ENCODE assay signal across 8 mouse cellular contexts in genomic region chr4:133039116-133039819, GRCm38 (mm10). TPM values are rescaled to one million over a fixed set of nuclear protein-coding genes. Genes with fewer than 3 reads are reported as not detected.
DNase-seq lines count a peak whose midpoint lies in the region; ATAC-seq lines count a peak whose summit lies in the region.

No protein-coding gene starts in this region.

- peak overlapping the region; percentile 65 for H3K4me3 ChIP-seq in brown adipose tissue, adult 24 weeks (ENCODE audit: insufficient read depth, low read depth, low read length)
- peak overlapping the region; percentile 66 to 77 for H3K4me3 ChIP-seq in heart, embryonic 14.5 days (ENCODE audit: control insufficient read depth in 1 of 2, insufficient read depth in 1 of 2, low read depth in 1 of 2, low read length in 2 of 2)
- H3K4me3 ChIP-seq in limb, embryonic 11.5 days (ENCODE audit: low read depth, low read length): peak overlapping the region; percentile 55

- peak overlapping the region; percentile 90 for H3K9ac ChIP-seq in heart, embryonic 14.5 days (ENCODE audit: low read length)
- H3K9ac ChIP-seq in limb, embryonic 11.5 days (ENCODE audit: low read length): peak overlapping the region; percentile 76

- H3K27me3 ChIP-seq in heart, embryonic 14.5 days (ENCODE audit: control insufficient read depth, insufficient read depth, low read length): no peaks in the 10 kb centered on the region
- H3K27me3 ChIP-seq in limb, embryonic 11.5 days (ENCODE audit: control insufficient read depth, insufficient read depth, low read length): no peaks in the 10 kb centered on the region

- H3K36me3 ChIP-seq in heart, embryonic 14.5 days (ENCODE audit: control insufficient read depth, insufficient read depth, low read length): no peaks in the 10 kb centered on the region
- 0 out of 2 replicates have a peak, but pooled peaks cover 4% of the 10 kb centered on the region for H3K36me3 ChIP-seq in limb, embryonic 11.5 days (ENCODE audit: control insufficient read depth, insufficient read depth, low read length)

- H3K4me1 ChIP-seq in brown adipose tissue, adult 24 weeks (ENCODE audit: control insufficient read depth, insufficient read depth, insufficient read length, low read length): peaks cover 51% of the 10 kb centered on the region
- peaks cover 59 to 85% of the 10 kb centered on the region in 2 experiments for H3K4me1 ChIP-seq in heart, embryonic 14.5 days (ENCODE audit: control insufficient read depth in 2 of 2, insufficient read depth in 2 of 2, low read length in 2 of 2)
- peaks cover 65% of the 10 kb centered on the region for H3K4me1 ChIP-seq in limb, embryonic 11.5 days (ENCODE audit: control insufficient read depth, insufficient read depth, low read length)

- H3K27ac ChIP-seq in brown adipose tissue, adult 24 weeks (replicated peaks; ENCODE audit: low read depth, low read length): peak overlapping the region; percentile 52
- peak overlapping the region; percentile 90 to 97 for H3K27ac ChIP-seq in heart, embryonic 14.5 days (replicated peaks in 1 of 2; ENCODE audit: control insufficient read depth in 1 of 2, insufficient read depth in 1 of 2, low read depth in 2 of 2, low read length in 2 of 2)
- H3K27ac ChIP-seq in limb, embryonic 11.5 days (replicated peaks; ENCODE audit: low read depth, low read length): peak overlapping the region; percentile 93

- no peak for ATAC-seq in cerebellum, adult (ENCODE audit: insufficient number of reproducible peaks, low FRiP score, low TSS enrichment)
- ATAC-seq in heart, embryonic 14.5 days (ENCODE audit: insufficient number of reproducible peaks, insufficient read depth, low FRiP score, low read depth): peak; percentile 40
- 0 out of 2 replicates have a peak, but pooled peaks have one; percentile 53 for ATAC-seq in limb, embryonic 11.5 days (ENCODE audit: insufficient number of reproducible peaks, low FRiP score, low TSS enrichment, low read depth)

- H3K9me3 ChIP-seq in heart, embryonic 14.5 days (ENCODE audit: control insufficient read depth, low read length): no peaks in the 10 kb centered on the region
- H3K9me3 ChIP-seq in limb, embryonic 11.5 days (ENCODE audit: control insufficient read depth, low read length): no peaks in the 10 kb centered on the region

- 1% methylated on average over 74 of the region's 77 CpGs for WGBS in heart, embryonic 14.5 days
- WGBS in limb, embryonic 11.5 days: under 1% methylated on average over 58 of the region's 77 CpGs

- peak overlapping the region; percentile 98 for H3K4me2 ChIP-seq in heart, embryonic 14.5 days (ENCODE audit: low read length)
- peak overlapping the region; percentile 100 for H3K4me2 ChIP-seq in limb, embryonic 11.5 days (ENCODE audit: low read depth, severe bottlenecking)

- peak; percentile 61 to 66 for DNase-seq in cerebellum, postnatal 10 days
- peak; percentile 76 for DNase-seq in limb, embryonic 11.5 days (ENCODE audit: low spot score)
- DNase-seq in naive thymus-derived CD4-positive, alpha-beta T cell, adult 2 months (ENCODE audit: low read depth): peak; percentile 29
- no peak for DNase-seq in left cerebral cortex, adult 11 months (ENCODE audit: low spot score)
- no peak for DNase-seq in layer of hippocampus, postnatal 36 days

RNA-seq across cellular contexts. Expression of gene Ahdc1, which starts 28.2 kb away (rescaled TPM):
- 16.4 and 26.1 TPM in 2 replicates for polyA plus RNA-seq in brown adipose tissue, adult 24 weeks (2012; ENCODE audit: insufficient read depth, insufficient read length, missing spikeins)
- 7.1 and 9.0 TPM in 2 replicates for polyA plus RNA-seq in heart, embryonic 14.5 days (2014; fragmentation: Nextera tagmentation; extraction: Ambion mirVana)
- 10.2 and 10.5 TPM in 2 replicates for polyA plus RNA-seq in limb, embryonic 11.5 days (2014; fragmentation: Nextera tagmentation; extraction: Ambion mirVana)
- total RNA-seq in layer of hippocampus, postnatal 36 days (2021): 100 to 1,000 TPM; 111 to 113 TPM

Comparison
In these comparisons a context has a peak if more than half of its experiments do, and no peak if none do; other contexts are left out.
1. DNase-seq: peak in cerebellum, postnatal 10 days (2 of 2), limb, embryonic 11.5 days (single experiment) and naive thymus-derived CD4-positive, alpha-beta T cell, adult 2 months (single experiment); none in left cerebral cortex, adult 11 months (single experiment) and layer of hippocampus, postnatal 36 days (0 of 2).
2. Peak in every context shown above with its lines, with median percentiles within 50 percentile points of each other: H3K27ac ChIP-seq and H3K4me3 ChIP-seq.